10 mouse cellular contexts compared by ENCODE assay signal in the genomic region with DNA sequence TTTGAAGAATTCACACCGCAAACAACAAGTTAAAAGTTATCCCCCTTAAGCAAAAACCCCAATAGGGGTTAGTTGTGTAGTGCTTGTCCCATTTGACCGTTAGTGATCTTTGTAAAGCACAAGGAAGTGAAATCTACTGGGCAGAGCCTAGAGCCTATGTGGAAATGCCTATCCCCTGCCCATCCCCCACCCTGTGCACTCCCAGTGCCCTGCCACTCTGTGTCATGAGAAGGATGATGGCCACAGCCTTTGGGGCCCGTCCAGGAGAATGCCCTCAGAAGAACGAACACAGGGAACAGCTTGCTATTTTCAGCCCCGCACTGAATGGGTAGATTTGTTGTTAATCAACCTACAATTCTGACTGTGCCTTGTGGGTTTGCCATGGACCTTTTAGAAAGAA. TPM values are rescaled to one million over a fixed set of nuclear protein-coding genes. Genes with fewer than 3 reads are reported as not detected.
DNase-seq lines count a peak whose midpoint lies in the region; ATAC-seq and TF ChIP-seq lines count a peak whose summit lies in the region.
"Had no signal": no experiment of that assay in that cellular context is flagged by ENCODE, and none has a peak within 500 bp of the region (broad histone marks: within the 10 kb centered on the region; RNA-seq: fewer than 3 reads in every experiment).

No protein-coding gene starts in this region.

- no peak for ATAC-seq in kidney, embryonic 16.5 days (ENCODE audit: low FRiP score, low TSS enrichment)
- peak; percentile 70 for ATAC-seq in common myeloid progenitor, adult 5-6 weeks (replicated peaks; ENCODE audit: low read depth, poor library complexity, severe bottlenecking)
- ATAC-seq in heart, embryonic 15.5 days (replicated peaks; ENCODE audit: insufficient number of reproducible peaks, insufficient read depth, low FRiP score, low read depth): 0 out of 2 replicates have a peak, but pooled peaks have one; percentile 38
- ATAC-seq in intestine, embryonic 16.5 days: no peak
- no peak for ATAC-seq in midbrain, postnatal 0 days (ENCODE audit: low FRiP score)

- no peak for TF ChIP-seq CTCF in midbrain, postnatal 0 days (IDR thresholded peaks at IDR 0.05)

- no peak overlapping the region for H3K4me3 ChIP-seq in kidney, embryonic 16.5 days (ENCODE audit: low read length)
- no peak overlapping the region for H3K4me3 ChIP-seq in heart, embryonic 15.5 days
- no peak overlapping the region for H3K4me3 ChIP-seq in intestine, embryonic 16.5 days (ENCODE audit: low read length)
- no peak overlapping the region for H3K4me3 ChIP-seq in midbrain, postnatal 0 days (ENCODE audit: low read depth, low read length)

- H3K27me3 ChIP-seq in kidney, embryonic 16.5 days (ENCODE audit: insufficient read depth, low read length): no peaks in the 10 kb centered on the region
- no peaks in the 10 kb centered on the region for H3K27me3 ChIP-seq in heart, embryonic 15.5 days
- no peaks in the 10 kb centered on the region for H3K27me3 ChIP-seq in intestine, embryonic 16.5 days (replicated peaks; ENCODE audit: control insufficient read depth, insufficient read depth, low read length)
- H3K27me3 ChIP-seq in midbrain, postnatal 0 days (ENCODE audit: insufficient read depth, low read length): no peaks in the 10 kb centered on the region

- WGBS in kidney, embryonic 16.5 days: 52% methylated on average over 5 of the region's 5 CpGs
- 36% methylated on average over 5 of the region's 5 CpGs for WGBS in heart, embryonic 15.5 days
- WGBS in intestine, embryonic 16.5 days: 72% methylated on average over 5 of the region's 5 CpGs
- 86% methylated on average over 5 of the region's 5 CpGs for WGBS in midbrain, postnatal 0 days

- no peaks in the 10 kb centered on the region for H3K9me3 ChIP-seq in kidney, embryonic 16.5 days (ENCODE audit: low read length)
- no peaks in the 10 kb centered on the region for H3K9me3 ChIP-seq in heart, embryonic 15.5 days (replicated peaks)
- no peaks in the 10 kb centered on the region for H3K9me3 ChIP-seq in intestine, embryonic 16.5 days (ENCODE audit: control insufficient read depth, low read length)
- no peaks in the 10 kb centered on the region for H3K9me3 ChIP-seq in midbrain, postnatal 0 days (ENCODE audit: low read length)

- no peak overlapping the region for H3K27ac ChIP-seq in kidney, embryonic 16.5 days (ENCODE audit: low read length)
- peak overlapping the region; percentile 66 for H3K27ac ChIP-seq in heart, embryonic 15.5 days
- H3K27ac ChIP-seq in intestine, embryonic 16.5 days (ENCODE audit: low read length): no peak overlapping the region
- no peak overlapping the region for H3K27ac ChIP-seq in midbrain, postnatal 0 days (ENCODE audit: low read depth, low read length)

- no peaks in the 10 kb centered on the region for H3K4me1 ChIP-seq in kidney, embryonic 16.5 days (ENCODE audit: insufficient read depth, low read length)
- peaks cover 12% of the 10 kb centered on the region for H3K4me1 ChIP-seq in heart, embryonic 15.5 days (replicated peaks)
- H3K4me1 ChIP-seq in intestine, embryonic 16.5 days (ENCODE audit: control insufficient read depth, insufficient read depth, low read length): no peaks in the 10 kb centered on the region
- H3K4me1 ChIP-seq in midbrain, postnatal 0 days (ENCODE audit: insufficient read depth, low read length): no peaks in the 10 kb centered on the region

- DNase-seq in kidney, postnatal 10 days: peak; percentile 23
- DNase-seq in lung, postnatal 4 days: peak; percentile 47 to 49
- DNase-seq in midbrain, postnatal 0 days (ENCODE audit: low spot score): no peak
- no peak for DNase-seq in urinary bladder, adult 18-20 months (ENCODE audit: low spot score in 2 of 2)
- DNase-seq: cerebellum, adult 9-10 months; kidney, adult 11 months had no signal

- no peak overlapping the region for H3K9ac ChIP-seq in kidney, embryonic 16.5 days (replicated peaks; ENCODE audit: low read length)
- no peak overlapping the region for H3K9ac ChIP-seq in heart, embryonic 15.5 days
- no peak overlapping the region for H3K9ac ChIP-seq in intestine, embryonic 16.5 days (ENCODE audit: low read depth, low read length)
- no peak overlapping the region for H3K9ac ChIP-seq in midbrain, postnatal 0 days (replicated peaks; ENCODE audit: low read length, poor library complexity, severe bottlenecking)

- H3K36me3 ChIP-seq in kidney, embryonic 16.5 days (ENCODE audit: insufficient read depth, low read length): no peaks in the 10 kb centered on the region
- H3K36me3 ChIP-seq in heart, embryonic 15.5 days: peaks cover 19% of the 10 kb centered on the region
- H3K36me3 ChIP-seq in intestine, embryonic 16.5 days (ENCODE audit: control insufficient read depth, insufficient read depth, low read length): no peaks in the 10 kb centered on the region; the same call in 1 of the 2 replicates
- H3K36me3 ChIP-seq in midbrain, postnatal 0 days (ENCODE audit: insufficient read depth, low read length): peaks cover 23% of the 10 kb centered on the region

- no peak overlapping the region for H3K4me2 ChIP-seq in kidney, embryonic 16.5 days (replicated peaks; ENCODE audit: low read depth, low read length)
- H3K4me2 ChIP-seq in heart, embryonic 15.5 days: no peak overlapping the region
- no peak overlapping the region for H3K4me2 ChIP-seq in intestine, embryonic 16.5 days (ENCODE audit: low read depth, low read length)
- H3K4me2 ChIP-seq in midbrain, postnatal 0 days (ENCODE audit: low read depth, low read length, poor library complexity, severe bottlenecking): no peak overlapping the region

RNA-seq across cellular contexts. Expression of a gene that starts 6.5 kb away (rescaled TPM):
- polyA plus RNA-seq in kidney, embryonic 16.5 days (2015; fragmentation: Nextera tagmentation; extraction: Ambion mirVana): 54.1 and 54.4 TPM in 2 replicates
- total RNA-seq in common myeloid progenitor, adult 5-6 weeks (2017): 71.8 and 82.3 TPM in 2 replicates
- polyA plus RNA-seq in heart, embryonic 15.5 days (2015; fragmentation: Nextera tagmentation; extraction: Ambion mirVana): 31.2 and 33.7 TPM in 2 replicates
- polyA plus RNA-seq in intestine, embryonic 16.5 days (2015; fragmentation: Nextera tagmentation; extraction: Ambion mirVana): 39.1 and 53.0 TPM in 2 replicates
- 91.8 and 145 TPM in 2 replicates for total RNA-seq in midbrain, postnatal 0 days (2014; rRNA removed)
- 52.1 and 52.6 TPM in 2 replicates for polyA plus RNA-seq in midbrain, postnatal 0 days (2015; fragmentation: Nextera tagmentation; extraction: Ambion mirVana)

Comparison
In these comparisons a context has a peak if more than half of its experiments do, and no peak if none do; other contexts are left out.
1. DNase-seq: peak in kidney, postnatal 10 days (single experiment) and lung, postnatal 4 days (2 of 2); none in midbrain, postnatal 0 days (single experiment) and urinary bladder, adult 18-20 months (0 of 2).
2. ATAC-seq: peak in common myeloid progenitor, adult 5-6 weeks (single experiment) and heart, embryonic 15.5 days (single experiment); none in kidney, embryonic 16.5 days (single experiment), intestine, embryonic 16.5 days (single experiment) and midbrain, postnatal 0 days (single experiment).